Mouse (Mus musculus): ENCODE measurements at regions not wholly inside any gene's neighbourhood (a gene's known extent, or its start where the extent isn't known, plus 50 kb on each side); places are given as distances from the start of the nearest gene placed in this dataset.
A peak's percentile ranks its signal among the peaks of the same experiment; 100 is the strongest.

GRCm38 (mm10) chr14:46195939-46196338, 183.3 kb upstream of the Gm15217 start:
- Histone ChIP-seq H3K27me3 (no peaks in the 10 kb centered on the region), H3K36me3 (no peaks in the 10 kb centered on the region), H3K4me3 (no peak overlapping the region), H3K9me3 (no peaks in the 10 kb centered on the region), H3K4me2 (no peak overlapping the region), H3K9ac (no peak overlapping the region), H3K27ac (no peak overlapping the region), H3K4me1 (0 out of 2 replicates have a peak, but pooled peaks cover 4% of the 10 kb centered on the region)
- WGBS: 52% methylated on average over 6 of the region's 6 CpGs
- no peak for ATAC-seq (ENCODE audit: borderline replicate concordance, extremely low read depth, low FRiP score, low TSS enrichment)

- Histone ChIP-seq H3K4me1 (no peaks in the 10 kb centered on the region), H3K9ac (no peak overlapping the region), H3K27me3 (no peaks in the 10 kb centered on the region), H3K27ac (no peak overlapping the region), H3K4me3 (no peak overlapping the region), H3K4me2 (no peak overlapping the region), H3K9me3 (no peaks in the 10 kb centered on the region), H3K36me3 (no peaks in the 10 kb centered on the region)
- WGBS: 68% methylated on average over 4 of the region's 4 CpGs
- no peak for ATAC-seq (ENCODE audit: borderline replicate concordance, extremely low read depth, low FRiP score, low TSS enrichment)
Measured at GRCm38 (mm10) chr14:46202818-46203217, 176.4 kb upstream of the Gm15217 start.

GRCm38 (mm10) chr14:46220483-46220882, 158.7 kb upstream of the Gm15217 start:
- H3K27me3 ChIP-seq: no peaks in the 10 kb centered on the region
- no peak for ATAC-seq (ENCODE audit: borderline replicate concordance, extremely low read depth, low FRiP score, low TSS enrichment)

GRCm38 (mm10) chr14:46221897-46222669, 157.1 kb upstream of the Gm15217 start:
- H3K4me3 ChIP-seq: no peak overlapping the region
- H3K9me3 ChIP-seq: no peaks in the 10 kb centered on the region
- 72% methylated on average over 4 of the region's 4 CpGs for WGBS

More at GRCm38 (mm10) chr14:46220483-46220882, 158.7 kb upstream of the Gm15217 start:
- WGBS: 69% methylated on average over 4 of the region's 4 CpGs
- Histone ChIP-seq H3K36me3 (no peaks in the 10 kb centered on the region), H3K27ac (no peak overlapping the region), H3K9ac (no peak overlapping the region), H3K4me3 (no peak overlapping the region), H3K4me2 (no peak overlapping the region), H3K9me3 (no peaks in the 10 kb centered on the region), H3K4me1 (no peaks in the 10 kb centered on the region)

GRCm38 (mm10) chr14:46223008-46223407, 156.2 kb upstream of the Gm15217 start:
- H3K36me3 ChIP-seq: no peaks in the 10 kb centered on the region
- no peak overlapping the region for H3K4me3 ChIP-seq
- no peaks in the 10 kb centered on the region for H3K27me3 ChIP-seq
- no peak overlapping the region for H3K4me2 ChIP-seq
- 75% methylated on average over 6 of the region's 6 CpGs for WGBS
- H3K4me1 ChIP-seq: no peaks in the 10 kb centered on the region
- H3K27ac ChIP-seq: no peak overlapping the region
- H3K9me3 ChIP-seq: no peaks in the 10 kb centered on the region
- ATAC-seq (ENCODE audit: borderline replicate concordance, extremely low read depth, low FRiP score, low TSS enrichment): no peak
- H3K9ac ChIP-seq: no peak overlapping the region

More at GRCm38 (mm10) chr14:46221897-46222669, 157.1 kb upstream of the Gm15217 start:
- H3K4me1 ChIP-seq: no peaks in the 10 kb centered on the region
- no peak overlapping the region for H3K9ac ChIP-seq
- H3K27ac ChIP-seq: no peak overlapping the region
- no peaks in the 10 kb centered on the region for H3K27me3 ChIP-seq
- H3K4me2 ChIP-seq: no peak overlapping the region
- H3K36me3 ChIP-seq: no peaks in the 10 kb centered on the region
- ATAC-seq (ENCODE audit: borderline replicate concordance, extremely low read depth, low FRiP score, low TSS enrichment): no peak

GRCm38 (mm10) chr14:46224421-46224950, 154.7 kb upstream of the Gm15217 start:
- no peak overlapping the region for H3K4me2 ChIP-seq
- H3K9ac ChIP-seq: no peak overlapping the region
- no peaks in the 10 kb centered on the region for H3K27me3 ChIP-seq
- no peaks in the 10 kb centered on the region for H3K36me3 ChIP-seq
- no peak overlapping the region for H3K4me3 ChIP-seq
- ATAC-seq (ENCODE audit: borderline replicate concordance, extremely low read depth, low FRiP score, low TSS enrichment): no peak
- H3K9me3 ChIP-seq: no peaks in the 10 kb centered on the region
- H3K27ac ChIP-seq: no peak overlapping the region
- WGBS: 69% methylated on average over 4 of the region's 4 CpGs
- no peaks in the 10 kb centered on the region for H3K4me1 ChIP-seq

GRCm38 (mm10) chr14:46225851-46226608, 153.2 kb upstream of the Gm15217 start:
- no peak for ATAC-seq (ENCODE audit: borderline replicate concordance, extremely low read depth, low FRiP score, low TSS enrichment)
- H3K4me3 ChIP-seq: no peak overlapping the region
- H3K27ac ChIP-seq: no peak overlapping the region
- no peaks in the 10 kb centered on the region for H3K9me3 ChIP-seq
- 56% methylated on average over 6 of the region's 6 CpGs for WGBS
- H3K9ac ChIP-seq: no peak overlapping the region
- no peaks in the 10 kb centered on the region for H3K36me3 ChIP-seq
- H3K4me2 ChIP-seq: no peak overlapping the region
- no peaks in the 10 kb centered on the region for H3K4me1 ChIP-seq
- H3K27me3 ChIP-seq: no peaks in the 10 kb centered on the region

GRCm38 (mm10) chr14:46234040-46234439, 145.2 kb upstream of the Gm15217 start:
- no peak overlapping the region for H3K9ac ChIP-seq
- peak overlapping the region; percentile 29; the same call in 1 of the 2 replicates for H3K27ac ChIP-seq

GRCm38 (mm10) chr14:46234835-46235234, 144.4 kb upstream of the Gm15217 start:
- Histone ChIP-seq H3K4me3 (no peak overlapping the region), H3K4me1 (peaks cover 17% of the 10 kb centered on the region; the same call in 1 of the 2 replicates), H3K27ac (peak overlapping the region; percentile 2; the same call in 1 of the 2 replicates), H3K9ac (no peak overlapping the region), H3K27me3 (no peaks in the 10 kb centered on the region), H3K36me3 (no peaks in the 10 kb centered on the region), H3K4me2 (no peak overlapping the region), H3K9me3 (no peaks in the 10 kb centered on the region)
- no peak for ATAC-seq (ENCODE audit: borderline replicate concordance, extremely low read depth, low FRiP score, low TSS enrichment)
- 86% methylated on average over 8 of the region's 8 CpGs for whole genome bisulfite sequencing

More at GRCm38 (mm10) chr14:46234040-46234439, 145.2 kb upstream of the Gm15217 start:
- H3K4me1 ChIP-seq: peaks cover 16% of the 10 kb centered on the region; the same call in 1 of the 2 replicates
- no peaks in the 10 kb centered on the region for H3K27me3 ChIP-seq
- 21% methylated on average over 3 of the region's 3 CpGs for WGBS
- ATAC-seq (ENCODE audit: borderline replicate concordance, extremely low read depth, low FRiP score, low TSS enrichment): peak; percentile 87; the same call in 1 of the 2 replicates
- H3K36me3 ChIP-seq: no peaks in the 10 kb centered on the region
- H3K9me3 ChIP-seq: no peaks in the 10 kb centered on the region
- H3K4me3 ChIP-seq: no peak overlapping the region
- no peak overlapping the region for H3K4me2 ChIP-seq

GRCm38 (mm10) chr14:46240046-46240800, 139.0 kb upstream of the Gm15217 start:
- 0 out of 2 replicates have a peak, but pooled peaks have one; percentile 57 for ATAC-seq (ENCODE audit: borderline replicate concordance, extremely low read depth, low FRiP score, low TSS enrichment)
- H3K27me3 ChIP-seq: no peaks in the 10 kb centered on the region
- no peak overlapping the region for H3K4me2 ChIP-seq
- no peak overlapping the region for H3K4me3 ChIP-seq
- 46% methylated on average over 15 of the region's 15 CpGs for WGBS
- no peaks in the 10 kb centered on the region for H3K36me3 ChIP-seq
- H3K9ac ChIP-seq: no peak overlapping the region
- H3K27ac ChIP-seq: no peak overlapping the region
- no peaks in the 10 kb centered on the region for H3K9me3 ChIP-seq
- H3K4me1 ChIP-seq: peaks cover 16% of the 10 kb centered on the region; the same call in 1 of the 2 replicates

GRCm38 (mm10) chr14:46240896-46241295, 138.3 kb upstream of the Gm15217 start:
- H3K4me3 ChIP-seq: no peak overlapping the region
- H3K9me3 ChIP-seq: no peaks in the 10 kb centered on the region
- no peaks in the 10 kb centered on the region for H3K27me3 ChIP-seq
- H3K27ac ChIP-seq: no peak overlapping the region
- no peaks in the 10 kb centered on the region for H3K36me3 ChIP-seq
- H3K4me2 ChIP-seq: no peak overlapping the region
- no peak for ATAC-seq (ENCODE audit: borderline replicate concordance, extremely low read depth, low FRiP score, low TSS enrichment)
- peaks cover 15% of the 10 kb centered on the region; the same call in 1 of the 2 replicates for H3K4me1 ChIP-seq
- 54% methylated on average over 2 of the region's 2 CpGs for WGBS
- no peak overlapping the region for H3K9ac ChIP-seq

Data from lung, embryonic 15.5 days (tissue).